Mouse (Mus musculus): Measurements from ENCODE around the gene Eva1a. TPM values are rescaled to one million over a fixed set of nuclear protein-coding genes. Genes with fewer than 3 reads are reported as not detected.

The Eva1a gene
- polyA plus RNA-seq, 1 experiment from 2014 or later, result 3.0 TPM

- Histone ChIP-seq H3K4me1 (peaks cover 2% of the 10 kb centered on the region; the same call in 1 of the 2 replicates), H3K36me3 (replicated peaks) (no peaks in the 10 kb centered on the region), H3K9ac (no peak overlapping the region), H3K27me3 (no peaks in the 10 kb centered on the region), H3K27ac (no peak overlapping the region), H3K4me3 (replicated peaks) (no peak overlapping the region), H3K4me2 (no peak overlapping the region), H3K9me3 (no peaks in the 10 kb centered on the region)
- WGBS, result 78% methylated on average over 14 of the region's 14 CpGs
- no peak for ATAC-seq (ENCODE audit: low FRiP score)
Measured at GRCm38 (mm10) chr6:82112127-82113090, 71.6 kb downstream of the Eva1a start.

DNA sequence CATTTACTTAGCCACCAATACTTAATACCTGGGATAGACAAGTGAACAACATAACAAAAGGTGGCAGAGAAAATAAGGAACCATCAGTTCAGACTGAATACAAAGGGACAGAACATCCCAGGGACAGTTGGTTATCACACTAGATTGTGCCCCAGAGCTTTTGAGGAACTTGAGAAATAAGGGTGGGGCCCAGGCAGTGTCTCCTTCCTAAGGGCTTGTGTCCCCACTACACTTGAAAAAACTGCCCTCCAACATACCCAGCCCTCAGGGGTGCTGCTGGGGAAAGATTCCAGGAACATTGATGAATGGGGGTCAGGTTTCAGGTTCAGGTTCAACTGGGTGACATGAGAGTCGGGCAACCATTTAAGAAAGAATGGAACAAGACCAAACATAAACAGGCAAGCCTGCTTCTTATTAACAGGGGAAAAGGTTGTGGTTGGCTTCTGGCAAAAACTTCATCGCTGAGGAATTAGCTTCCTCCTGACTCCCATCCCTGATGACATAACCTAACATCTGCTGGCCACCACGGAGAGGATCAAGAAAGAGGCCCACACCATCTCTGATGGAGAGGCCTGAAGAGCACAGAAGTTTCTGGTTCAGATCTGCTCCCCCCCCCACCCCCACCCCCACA is 74.6 kb downstream of the Eva1a start:
- Histone ChIP-seq H3K27me3 (no peaks in the 10 kb centered on the region), H3K9me3 (no peaks in the 10 kb centered on the region), H3K4me3 (replicated peaks) (no peak overlapping the region), H3K4me2 (no peak overlapping the region), H3K9ac (no peak overlapping the region), H3K36me3 (replicated peaks) (no peaks in the 10 kb centered on the region), H3K4me1 (peaks cover 5% of the 10 kb centered on the region), H3K27ac (no peak overlapping the region)
- 74% methylated on average over 3 of the region's 3 CpGs for WGBS
- no peak for ATAC-seq (ENCODE audit: low FRiP score)

GRCm38 (mm10) chr6:82116176-82116575 is 75.3 kb downstream of the Eva1a start:
- H3K9me3 ChIP-seq, result no peaks in the 10 kb centered on the region
- H3K4me1 ChIP-seq, result peaks cover 5% of the 10 kb centered on the region
- no peak overlapping the region for H3K4me3 ChIP-seq (replicated peaks)
- H3K9ac ChIP-seq, result no peak overlapping the region
- ATAC-seq (ENCODE audit: low FRiP score), result no peak
- WGBS, result 77% methylated on average over 3 of the region's 3 CpGs
- H3K36me3 ChIP-seq (replicated peaks), result no peaks in the 10 kb centered on the region
- H3K27me3 ChIP-seq, result no peaks in the 10 kb centered on the region
- no peak overlapping the region for H3K27ac ChIP-seq
- no peak overlapping the region for H3K4me2 ChIP-seq

- H3K36me3 ChIP-seq (replicated peaks), result no peaks in the 10 kb centered on the region
- 85% methylated on average over 5 of the region's 5 CpGs for WGBS
- no peak for ATAC-seq (ENCODE audit: low FRiP score)
- H3K4me3 ChIP-seq (replicated peaks), result no peak overlapping the region
- no peak overlapping the region for H3K27ac ChIP-seq
- H3K4me1 ChIP-seq, result peaks cover 4% of the 10 kb centered on the region
- H3K27me3 ChIP-seq, result no peaks in the 10 kb centered on the region
- H3K9ac ChIP-seq, result no peak overlapping the region
- H3K4me2 ChIP-seq, result no peak overlapping the region
- no peaks in the 10 kb centered on the region for H3K9me3 ChIP-seq
Measured at GRCm38 (mm10) chr6:82117871-82118270, 77.0 kb downstream of the Eva1a start.

DNA sequence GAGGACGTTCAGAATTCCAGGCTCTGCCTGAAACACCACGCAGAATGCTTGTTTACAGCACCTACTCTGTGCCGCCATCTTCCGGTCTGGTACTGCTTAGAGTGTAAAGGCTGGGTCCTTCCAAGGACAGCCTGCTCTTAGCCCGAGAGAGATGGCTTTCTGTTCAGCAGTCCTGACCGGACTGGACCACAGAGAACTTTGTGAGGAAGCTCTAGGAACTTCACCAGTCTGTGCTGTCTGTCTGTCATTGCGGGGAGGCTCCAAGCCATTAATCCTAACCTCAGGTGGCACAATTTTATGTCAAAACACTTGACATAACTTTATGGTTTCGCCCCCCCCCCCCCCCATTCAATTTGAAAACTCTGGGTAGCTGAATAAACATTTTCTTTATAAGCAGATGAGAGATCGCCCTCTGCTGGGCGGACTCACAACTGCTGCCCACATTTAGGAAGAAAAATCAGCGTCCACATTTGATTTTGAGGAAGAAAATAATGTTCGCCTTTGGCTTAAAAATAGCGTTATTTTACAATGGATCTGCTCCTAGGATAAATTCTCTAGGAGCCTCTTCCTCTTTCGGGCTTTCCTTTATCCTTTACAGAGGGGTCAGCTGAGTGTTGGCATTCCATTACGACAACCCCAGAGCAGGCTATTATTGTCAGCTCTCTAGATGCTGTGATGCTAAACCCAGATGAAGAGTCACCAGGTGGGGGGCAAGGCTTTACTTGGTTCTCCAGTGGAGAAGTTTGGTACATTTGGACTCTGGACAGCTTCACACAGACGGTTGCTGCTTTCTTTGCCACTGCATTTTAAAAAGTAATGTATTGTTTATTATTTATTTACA is 78.7 kb downstream of the Eva1a start:
- Histone ChIP-seq H3K9me3 (no peaks in the 10 kb centered on the region), H3K9ac (no peak overlapping the region), H3K27me3 (no peaks in the 10 kb centered on the region), H3K4me2 (peak overlapping the region; percentile 42), H3K36me3 (replicated peaks) (no peaks in the 10 kb centered on the region), H3K4me1 (peaks cover 3% of the 10 kb centered on the region; the same call in 1 of the 2 replicates), H3K4me3 (replicated peaks) (peak overlapping the region; percentile 13), H3K27ac (no peak overlapping the region)
- WGBS, result 23% methylated on average over 16 of the region's 16 CpGs
- peak; percentile 65; the same call in 1 of the 2 replicates for ATAC-seq (ENCODE audit: low FRiP score)

- H3K36me3 ChIP-seq (replicated peaks), result no peaks in the 10 kb centered on the region
- H3K4me3 ChIP-seq (replicated peaks), result no peak overlapping the region
- H3K9me3 ChIP-seq, result no peaks in the 10 kb centered on the region
- H3K27ac ChIP-seq, result no peak overlapping the region
- WGBS, result 89% methylated on average over 2 of the region's 2 CpGs
- no peaks in the 10 kb centered on the region for H3K27me3 ChIP-seq
- H3K4me2 ChIP-seq, result no peak overlapping the region
- no peaks in the 10 kb centered on the region for H3K4me1 ChIP-seq
- no peak overlapping the region for H3K9ac ChIP-seq
- ATAC-seq (ENCODE audit: low FRiP score), result no peak
Measured at GRCm38 (mm10) chr6:82125134-82125533, 84.3 kb downstream of the Eva1a start.

DNA sequence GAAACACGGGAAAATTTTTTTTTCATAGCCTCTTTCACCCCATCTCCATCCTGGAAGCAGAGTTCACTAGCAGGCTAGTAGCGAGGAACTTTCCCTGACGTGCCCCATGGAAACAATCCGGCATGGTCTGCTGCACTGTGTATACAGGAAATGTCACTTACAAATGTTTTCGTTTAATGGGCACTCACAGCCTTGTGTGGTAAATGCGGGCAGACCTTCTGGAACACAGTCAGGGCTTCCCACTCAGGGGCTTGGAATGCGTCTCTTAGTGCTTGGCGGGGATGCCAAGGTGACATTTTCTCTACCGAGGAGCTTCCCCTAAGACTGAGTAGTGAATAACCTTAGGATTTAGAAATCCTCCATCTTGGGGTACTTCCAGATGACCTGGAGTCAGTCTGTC is 87.0 kb downstream of the Eva1a start:
- H3K4me1 ChIP-seq, result peaks cover 4% of the 10 kb centered on the region; the same call in 1 of the 2 replicates
- no peaks in the 10 kb centered on the region for H3K9me3 ChIP-seq
- no peak for ATAC-seq (ENCODE audit: low FRiP score)
- 89% methylated on average over 9 of the region's 9 CpGs for WGBS
- no peak overlapping the region for H3K9ac ChIP-seq
- H3K36me3 ChIP-seq (replicated peaks), result no peaks in the 10 kb centered on the region
- no peak overlapping the region for H3K4me3 ChIP-seq (replicated peaks)
- H3K27ac ChIP-seq, result no peak overlapping the region
- no peak overlapping the region for H3K4me2 ChIP-seq
- no peaks in the 10 kb centered on the region for H3K27me3 ChIP-seq

- no peak for ATAC-seq (ENCODE audit: low FRiP score)
- Histone ChIP-seq H3K27me3 (no peaks in the 10 kb centered on the region), H3K9ac (no peak overlapping the region), H3K4me3 (replicated peaks) (no peak overlapping the region), H3K4me2 (no peak overlapping the region), H3K36me3 (replicated peaks) (no peaks in the 10 kb centered on the region), H3K4me1 (peaks cover 4% of the 10 kb centered on the region; the same call in 1 of the 2 replicates), H3K9me3 (no peaks in the 10 kb centered on the region), H3K27ac (no peak overlapping the region)
- WGBS, result 61% methylated on average over 9 of the region's 9 CpGs
Measured at GRCm38 (mm10) chr6:82129630-82130217, 88.9 kb downstream of the Eva1a start.

DNA sequence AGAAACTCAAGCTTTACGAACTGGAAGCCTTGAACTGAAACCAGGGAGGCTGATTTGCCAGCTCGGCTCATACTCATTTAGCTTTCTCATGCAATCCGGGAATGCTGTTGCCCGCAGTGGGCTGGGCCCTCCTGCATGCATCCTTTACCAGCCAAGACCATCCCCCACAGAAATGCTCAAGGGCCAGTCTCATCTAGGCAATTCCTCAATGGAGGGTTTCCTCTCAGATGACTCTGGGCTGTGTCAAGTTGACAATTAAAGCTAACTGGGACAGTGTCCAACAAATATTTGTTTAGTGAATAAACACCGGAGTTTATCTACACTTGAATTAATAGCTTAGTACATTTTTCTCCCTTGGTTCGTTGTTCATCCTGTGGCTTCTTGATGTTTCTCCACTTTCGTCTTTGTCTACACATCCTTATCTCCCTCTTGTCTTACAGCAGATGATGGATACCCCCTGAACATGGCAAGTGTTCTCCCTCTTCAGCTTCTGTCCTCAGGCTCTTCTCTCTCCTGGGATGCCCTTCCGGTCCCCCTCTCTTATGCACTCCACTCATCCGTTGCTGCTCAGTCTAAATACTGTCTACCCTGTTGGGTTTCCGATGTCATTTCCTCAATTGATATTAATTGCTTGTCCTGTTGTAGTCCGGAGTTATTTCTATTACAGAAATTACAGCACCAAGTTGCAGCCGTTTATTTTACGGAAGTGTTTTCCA is 92.2 kb downstream of the Eva1a start:
- Histone ChIP-seq H3K27ac (no peak overlapping the region), H3K4me3 (replicated peaks) (no peak overlapping the region), H3K9me3 (no peaks in the 10 kb centered on the region), H3K27me3 (no peaks in the 10 kb centered on the region), H3K4me1 (peaks cover 4% of the 10 kb centered on the region; the same call in 1 of the 2 replicates), H3K9ac (no peak overlapping the region), H3K36me3 (replicated peaks) (no peaks in the 10 kb centered on the region), H3K4me2 (no peak overlapping the region)
- WGBS, result 80% methylated on average over 13 of the region's 13 CpGs
- no peak for ATAC-seq (ENCODE audit: low FRiP score)

- no peaks in the 10 kb centered on the region for H3K9me3 ChIP-seq
- H3K4me1 ChIP-seq, result peaks cover 4% of the 10 kb centered on the region; the same call in 1 of the 2 replicates
- H3K9ac ChIP-seq, result no peak overlapping the region
- 89% methylated on average over 7 of the region's 7 CpGs for WGBS
- H3K27me3 ChIP-seq, result no peaks in the 10 kb centered on the region
- no peaks in the 10 kb centered on the region for H3K36me3 ChIP-seq (replicated peaks)
- no peak for ATAC-seq (ENCODE audit: low FRiP score)
- H3K4me3 ChIP-seq (replicated peaks), result no peak overlapping the region
- H3K27ac ChIP-seq, result no peak overlapping the region
- no peak overlapping the region for H3K4me2 ChIP-seq
Measured at GRCm38 (mm10) chr6:82133592-82133978, 92.7 kb downstream of the Eva1a start.

- no peak for ATAC-seq (ENCODE audit: low FRiP score)
- 58% methylated on average over 13 of the region's 13 CpGs for WGBS
Measured at GRCm38 (mm10) chr6:82135959-82136712, 95.3 kb downstream of the Eva1a start.

More at GRCm38 (mm10) chr6:82135959-82136712, 95.3 kb downstream of the Eva1a start:
- H3K4me3 ChIP-seq (replicated peaks), result no peak overlapping the region
- no peak overlapping the region for H3K27ac ChIP-seq
- no peak overlapping the region for H3K4me2 ChIP-seq
- no peaks in the 10 kb centered on the region for H3K27me3 ChIP-seq
- no peak overlapping the region for H3K9ac ChIP-seq
- H3K4me1 ChIP-seq, result peaks cover 4% of the 10 kb centered on the region; the same call in 1 of the 2 replicates
- no peaks in the 10 kb centered on the region for H3K36me3 ChIP-seq (replicated peaks)
- no peaks in the 10 kb centered on the region for H3K9me3 ChIP-seq
